Mouse (Mus musculus) heart, embryonic 13.5 days (tissue): ENCODE data around the gene Olfr1420. TPM values are rescaled to one million over a fixed set of nuclear protein-coding genes. Genes with fewer than 3 reads are reported as not detected.
A peak's percentile ranks its signal among the peaks of the same experiment; 100 is the strongest.
"Not testable (repeated sequence)": the region's sequence is repeated elsewhere in the genome, so short reads cannot be mapped to it uniquely, and the experiment has no call there.

ENCODE experiments used
- ATAC-seq: fragments of 200-750 bp; cut with Nextera tagmentation; 2 replicates; pipeline ENCODE4 v1.8.0; 2017; ENCODE audit warnings: moderate TSS enrichment; ENCODE audit not compliant: insufficient number of reproducible peaks, low FRiP score, low TSS enrichment; ENCODE audit errors: extremely low read depth
- H3K27ac ChIP-seq: fragments of 300-500 bp; sonication (generic); replicated peaks from 2 replicates; pipeline ENCODE4 v1.5.1; 2015; ENCODE audit warnings: moderate library complexity, mild to moderate bottlenecking, inconsistent platforms
- H3K27me3 ChIP-seq: fragments of 300-500 bp; sonication (generic); replicated peaks from 2 replicates; pipeline ENCODE4 v1.6.1; 2015; ENCODE audit warnings: mild to moderate bottlenecking, inconsistent platforms
- H3K36me3 ChIP-seq: fragments of 300-500 bp; sonication (generic); 2 replicates; pipeline ENCODE4 v1.6.1; 2015; ENCODE audit warnings: mild to moderate bottlenecking, inconsistent platforms
- H3K4me1 ChIP-seq: fragments of 300-500 bp; sonication (generic); 2 replicates; pipeline ENCODE4 v1.6.1; 2015; ENCODE audit warnings: inconsistent platforms
- H3K4me2 ChIP-seq: fragments of 300-500 bp; sonication (generic); 2 replicates; pipeline ENCODE4 v1.6.1; 2015; ENCODE audit warnings: inconsistent platforms, mild to moderate bottlenecking, moderate library complexity
- H3K4me3 ChIP-seq: fragments of 300-500 bp; sonication (generic); 2 replicates; pipeline ENCODE4 v1.5.1; 2015; ENCODE audit warnings: moderate library complexity, mild to moderate bottlenecking, inconsistent platforms
- H3K9ac ChIP-seq: fragments of 300-500 bp; sonication (generic); 2 replicates; pipeline ENCODE4 v1.6.1; 2015; ENCODE audit warnings: inconsistent platforms, mild to moderate bottlenecking, moderate library complexity
- H3K9me3 ChIP-seq: fragments of 300-500 bp; sonication (generic); 2 replicates; pipeline ENCODE4 v1.6.1; 2016; ENCODE audit warnings: inconsistent platforms
- WGBS: fragments of 180-500 bp; shearing (Covaris S2); methylation state at CpG from one replicate; pipeline ENCODE4 v1.1.7; 2015; ENCODE audit warnings: mixed read lengths; 5-methylcytosine and 5-hydroxymethylcytosine counted together
- microRNA-seq: library from miRNA; unstranded; fragments of <30 nt; microRNA quantifications from one replicate; pipeline ENCODE4, GENCODE M21; 2016
- polyA plus RNA-seq: library from polyadenylated mRNA; unstranded; fragments of >200 nt; fragmentation: Nextera tagmentation; extraction: Ambion mirVana; gene quantifications from 2 replicates; pipeline ENCODE4 v1.2.1, GENCODE M21; 2015

Olfr1420 gene
- polyA plus RNA-seq, 1 experiment from 2014 or later: not detected

DNA sequence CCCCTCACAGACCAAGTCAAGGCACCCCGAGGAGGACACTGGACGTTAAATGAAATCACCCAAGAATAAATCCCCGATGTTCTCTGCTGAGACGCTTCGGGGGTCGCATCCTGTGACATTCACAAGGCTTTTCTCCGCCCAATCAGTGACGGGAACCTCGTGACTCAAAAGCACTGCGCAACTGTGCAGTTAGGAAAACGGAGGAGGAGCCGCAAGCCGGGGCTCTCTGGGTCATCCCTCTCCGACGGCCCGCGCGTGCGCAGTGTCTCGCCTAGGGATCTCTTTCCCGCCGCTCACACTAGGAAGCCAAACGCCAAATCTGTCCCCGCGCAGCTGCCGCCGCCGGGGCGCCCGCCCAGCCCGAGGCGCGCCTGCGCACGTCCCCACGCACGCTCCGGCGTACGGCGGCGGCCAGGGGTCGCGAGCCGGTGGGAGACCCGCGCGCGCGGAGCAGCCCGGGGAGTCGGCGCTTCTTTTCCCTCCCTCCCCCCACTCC lies 25.7 kb downstream of the Olfr1420 start, which contains the start of gene Patl1:
Patl1 (plus strand) TSS at position 363 of the 496 bp plus-strand sequence.
- H3K4me2 ChIP-seq: peak within 1 kb of the TSS; percentile 82
- H3K9me3 ChIP-seq: no peaks in the 10 kb centered on the region
- peaks cover 41% of the 10 kb centered on the region for H3K4me1 ChIP-seq
- peak within 1 kb of the TSS; percentile 92 for H3K4me3 ChIP-seq
- peak; percentile 95 for ATAC-seq
- no peaks in the 10 kb centered on the region for H3K27me3 ChIP-seq
- peaks cover 15% of the 10 kb centered on the region for H3K36me3 ChIP-seq
- peak within 1 kb of the TSS; percentile 94 for H3K27ac ChIP-seq
- H3K9ac ChIP-seq: peak within 1 kb of the TSS; percentile 96
- WGBS: under 1% methylated on average over 53 of the region's 53 CpGs

DNA sequence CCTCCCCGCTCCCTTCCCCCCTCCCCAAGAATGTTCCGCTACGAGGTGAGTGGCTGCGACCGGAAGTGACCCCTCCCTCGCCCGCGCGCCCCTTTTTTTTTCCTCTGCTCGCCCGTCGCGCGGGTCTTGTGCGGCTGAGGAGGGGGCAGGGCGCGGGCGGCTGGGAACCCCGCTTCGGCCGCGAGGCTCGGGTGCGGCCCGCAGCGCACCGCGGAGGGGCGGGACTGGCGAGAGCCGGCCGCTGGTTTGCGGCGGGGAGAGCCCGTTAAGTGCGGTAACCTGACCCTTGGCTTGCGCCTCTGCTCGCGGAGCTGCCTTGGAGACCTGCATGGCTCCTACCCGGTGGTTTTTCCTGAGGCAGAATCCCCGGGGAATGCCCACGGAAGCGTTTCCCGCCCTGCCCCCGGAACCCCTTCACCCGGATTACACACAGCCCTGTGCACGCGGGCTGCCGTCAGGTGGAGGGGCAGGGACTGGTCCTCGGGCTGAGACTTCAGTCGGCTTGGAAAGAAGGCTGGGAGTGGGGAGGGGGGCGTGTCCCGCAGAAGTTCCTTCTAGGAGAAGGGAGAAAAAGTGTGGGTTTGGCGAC lies 26.3 kb downstream of the Olfr1420 start:
- H3K27ac ChIP-seq: peak overlapping the region; percentile 94
- H3K4me1 ChIP-seq: peaks cover 41% of the 10 kb centered on the region
- peak overlapping the region; percentile 92 for H3K4me3 ChIP-seq
- peak overlapping the region; percentile 96 for H3K9ac ChIP-seq
- no peaks in the 10 kb centered on the region for H3K27me3 ChIP-seq
- H3K36me3 ChIP-seq: peaks cover 19% of the 10 kb centered on the region
- 0% methylated on average over 45 of the region's 54 CpGs for WGBS
- ATAC-seq: peak; percentile 60
- peak overlapping the region; percentile 82 for H3K4me2 ChIP-seq
- H3K9me3 ChIP-seq: no peaks in the 10 kb centered on the region

DNA sequence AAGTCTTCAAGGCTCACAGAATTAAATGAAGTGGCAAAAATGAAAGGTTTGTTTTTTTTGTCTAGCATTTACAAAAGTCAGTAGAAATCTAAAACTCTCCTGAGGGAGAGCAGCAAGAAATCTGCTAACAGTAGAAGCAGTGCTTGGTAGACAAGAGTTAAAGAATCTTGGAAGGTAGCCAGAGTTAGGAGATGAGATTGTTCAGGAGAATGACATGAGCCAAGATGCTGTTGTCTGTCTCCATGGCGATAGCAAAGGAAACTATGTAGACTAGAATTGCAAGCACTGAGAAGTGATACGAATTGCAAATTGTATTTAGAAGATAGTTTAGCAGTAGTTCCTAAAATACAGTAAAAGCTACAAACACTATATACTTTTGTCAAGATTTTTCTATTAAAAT lies 29.4 kb downstream of the Olfr1420 start:
- Histone ChIP-seq H3K9ac (no peak overlapping the region), H3K4me3 (no peak overlapping the region), H3K36me3 (peaks cover 38% of the 10 kb centered on the region), H3K4me1 (peaks cover 40% of the 10 kb centered on the region), H3K27ac (no peak overlapping the region), H3K4me2 (peak overlapping the region; percentile 30; the same call in 1 of the 2 replicates), H3K9me3 (no peaks in the 10 kb centered on the region), H3K27me3 (no peaks in the 10 kb centered on the region)
- WGBS: 14% methylated on average over 2 of the region's 2 CpGs
- no peak for ATAC-seq

DNA sequence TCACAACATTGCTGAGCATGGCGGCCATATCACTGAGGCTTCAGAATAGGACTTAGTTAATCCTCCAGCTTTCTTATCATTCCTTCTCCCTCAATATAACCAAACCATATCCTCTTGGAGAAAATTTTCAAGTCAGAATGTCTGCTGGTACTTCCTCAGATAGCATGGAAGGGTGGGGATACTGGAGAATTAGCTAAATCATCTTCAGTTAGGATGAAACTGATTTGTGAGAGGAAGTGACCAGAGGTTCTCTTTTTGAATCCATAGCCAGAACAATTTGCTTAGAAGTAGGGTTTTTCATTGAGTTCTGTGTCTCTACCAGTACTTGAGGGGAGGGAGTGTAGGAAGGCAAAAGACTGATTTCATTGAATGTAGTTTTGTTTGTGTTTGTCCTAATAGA lies 35.7 kb downstream of the Olfr1420 start:
- Histone ChIP-seq H3K9me3 (no peaks in the 10 kb centered on the region), H3K27ac (no peak overlapping the region), H3K9ac (no peak overlapping the region), H3K4me3 (no peak overlapping the region), H3K27me3 (no peaks in the 10 kb centered on the region), H3K4me1 (no peaks in the 10 kb centered on the region), H3K36me3 (peaks cover 85% of the 10 kb centered on the region), H3K4me2 (no peak overlapping the region)
- WGBS: 94% methylated on average over 1 of the region's 1 CpGs
- ATAC-seq: no peak

DNA sequence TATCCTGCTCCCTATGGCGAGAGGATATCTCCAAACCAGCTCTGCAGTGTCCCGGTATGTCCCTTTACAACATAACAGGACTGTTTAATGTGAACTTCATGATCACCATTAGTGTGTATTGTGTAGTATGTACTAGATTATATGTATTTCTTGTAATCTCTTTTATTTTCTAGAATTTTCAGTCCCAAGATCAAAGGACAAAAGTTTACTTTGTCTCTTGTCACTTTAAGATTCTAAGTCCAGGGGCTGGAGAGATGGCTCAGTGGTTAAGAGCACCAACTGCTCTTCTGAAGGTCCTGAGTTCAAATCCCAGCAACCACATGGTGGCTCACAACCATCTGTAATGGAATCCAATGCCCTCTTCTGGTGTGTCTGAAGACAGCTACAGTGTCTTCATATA lies 36.1 kb downstream of the Olfr1420 start:
- 98% methylated on average over 2 of the region's 2 CpGs for WGBS
- H3K9ac ChIP-seq, H3K9me3 ChIP-seq, ATAC-seq, H3K4me2 ChIP-seq, H3K27ac ChIP-seq, H3K27me3 ChIP-seq, H3K4me1 ChIP-seq, H3K4me3 ChIP-seq: not testable (repeated sequence)
- peaks cover 85% of the 10 kb centered on the region for H3K36me3 ChIP-seq

DNA sequence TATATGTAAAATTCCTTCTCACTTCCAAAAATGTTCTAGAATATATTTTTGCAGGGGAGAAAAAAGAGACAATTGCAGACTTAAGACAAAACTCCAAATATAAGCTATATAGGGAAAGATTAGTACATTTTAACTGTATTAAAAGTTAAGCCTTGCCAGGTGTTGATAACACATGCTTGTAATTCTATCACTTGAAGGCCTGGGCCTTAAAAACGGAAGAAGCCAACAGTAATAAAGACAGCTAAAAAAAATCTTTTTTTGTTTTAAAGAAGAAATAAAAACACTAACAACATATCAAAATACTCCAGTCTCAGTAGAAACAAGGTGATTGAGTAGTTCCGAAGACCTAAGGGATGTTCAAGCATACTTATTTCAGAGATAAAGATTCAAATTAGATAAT lies 40.0 kb downstream of the Olfr1420 start:
- no peak for ATAC-seq
- Histone ChIP-seq H3K4me3 (no peak overlapping the region), H3K9ac (no peak overlapping the region), H3K4me1 (no peaks in the 10 kb centered on the region), H3K36me3 (peaks cover 98% of the 10 kb centered on the region), H3K27ac (no peak overlapping the region), H3K27me3 (no peaks in the 10 kb centered on the region), H3K9me3 (no peaks in the 10 kb centered on the region), H3K4me2 (no peak overlapping the region)
- 86% methylated on average over 2 of the region's 2 CpGs for WGBS

DNA sequence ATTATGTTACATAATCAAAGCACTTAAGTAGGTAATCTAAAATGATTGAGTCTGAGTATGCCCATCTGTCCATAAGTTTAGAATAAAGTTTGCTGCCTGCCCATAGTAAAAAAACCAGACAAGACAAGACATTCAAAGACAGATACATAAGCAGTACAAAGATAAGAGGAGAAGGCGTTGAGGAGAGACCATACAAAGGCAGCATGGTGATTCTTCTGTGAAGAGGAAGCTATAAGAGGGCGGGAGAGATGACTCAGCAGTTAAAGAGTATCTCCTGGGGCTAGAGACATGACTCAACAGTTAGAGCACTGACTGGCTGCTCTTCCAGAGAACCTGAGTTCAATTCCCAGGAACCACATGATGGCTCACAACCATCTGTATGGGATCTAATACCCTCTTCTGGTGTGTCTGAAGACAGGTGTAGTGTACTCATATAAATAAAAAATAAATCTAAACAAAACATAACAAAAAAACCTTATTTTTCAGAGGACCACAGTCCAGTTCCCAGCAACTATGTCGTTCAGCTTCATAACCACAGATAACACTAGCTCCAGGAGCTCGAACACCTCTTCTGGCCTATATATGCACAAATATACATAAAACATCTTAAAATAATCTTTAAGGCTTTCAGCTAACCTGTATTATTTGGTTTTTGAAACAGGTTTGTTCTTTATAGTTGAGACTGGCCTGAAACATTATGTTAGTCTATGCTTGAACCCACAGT lies 41.8 kb downstream of the Olfr1420 start:
- ATAC-seq: peak; percentile 83; the same call in 1 of the 2 replicates
- Histone ChIP-seq H3K4me3 (no peak overlapping the region), H3K36me3 (peaks cover 98% of the 10 kb centered on the region), H3K4me1 (no peaks in the 10 kb centered on the region), H3K9me3 (no peaks in the 10 kb centered on the region), H3K27ac (no peak overlapping the region), H3K27me3 (no peaks in the 10 kb centered on the region), H3K4me2 (no peak overlapping the region), H3K9ac (no peak overlapping the region)
- WGBS: 83% methylated on average over 4 of the region's 4 CpGs

DNA sequence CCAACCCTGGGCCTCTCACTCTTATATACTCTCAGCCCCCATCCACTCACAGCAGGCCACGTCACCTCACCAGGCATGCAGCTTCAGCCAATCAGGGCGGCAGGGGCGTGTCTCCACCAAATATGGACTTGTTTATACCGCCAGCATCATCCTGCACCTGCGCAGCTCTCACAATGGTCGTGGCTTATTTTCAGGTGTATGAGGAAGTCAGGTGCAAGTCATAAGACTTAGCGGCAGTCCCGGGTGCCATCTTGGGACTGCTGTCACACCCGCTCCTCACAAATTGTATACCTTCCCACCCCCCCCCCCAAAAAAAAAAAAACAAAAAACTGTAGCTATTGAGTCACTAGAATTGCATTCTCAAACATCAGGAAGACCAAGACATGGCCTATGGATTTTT lies 60.1 kb downstream of the Olfr1420 start:
- WGBS: 88% methylated on average over 9 of the region's 9 CpGs
- H3K27ac ChIP-seq, H3K4me2 ChIP-seq, H3K9ac ChIP-seq, H3K4me1 ChIP-seq, H3K9me3 ChIP-seq, H3K4me3 ChIP-seq, H3K27me3 ChIP-seq, ATAC-seq: not testable (repeated sequence)
- peaks cover 44% of the 10 kb centered on the region for H3K36me3 ChIP-seq

Small RNA genes within 50 kb of the gene (microRNA-seq; reads per million reads assigned to microRNA genes)
- 9.2 reads per million, percentile 26 among the genes with 10 or more reads in this experiment for gene Mir6994

Other genes starting within 250 kb of the Olfr1420 start
- 0.12 and 0.31 TPM in 2 replicates for gene Ms4a3, start 245.7 kb upstream of the Olfr1420 start, polyA plus RNA-seq
- gene Oosp2, start 226.0 kb upstream of the Olfr1420 start, polyA plus RNA-seq: not detected in 2 replicates
- not detected in 2 replicates for gene Oosp1, start 195.4 kb upstream of the Olfr1420 start, polyA plus RNA-seq
- gene Oosp3, start 189.5 kb upstream of the Olfr1420 start, polyA plus RNA-seq: not detected in 2 replicates
- gene Gif, start 139.0 kb upstream of the Olfr1420 start, polyA plus RNA-seq: not detected in 2 replicates
- gene Mrpl16, start 116.2 kb upstream of the Olfr1420 start, polyA plus RNA-seq: 63.4 and 69.6 TPM in 2 replicates
- gene Stx3, start 67.2 kb upstream of the Olfr1420 start, polyA plus RNA-seq: 4.6 and 5.2 TPM in 2 replicates
- not detected in 2 replicates for gene Olfr1417, start 47.3 kb upstream of the Olfr1420 start, polyA plus RNA-seq
- gene Olfr1418, start 25.5 kb upstream of the Olfr1420 start, polyA plus RNA-seq: not detected in 2 replicates
- gene Olfr1419, start 11.5 kb upstream of the Olfr1420 start, polyA plus RNA-seq: not detected in 2 replicates
- gene Patl1, start 25.8 kb downstream of the Olfr1420 start, polyA plus RNA-seq: 16.0 and 17.0 TPM in 2 replicates
- gene Osbp, start 79.4 kb downstream of the Olfr1420 start, polyA plus RNA-seq: 4.2 and 4.8 TPM in 2 replicates
- not detected in 2 replicates for gene Olfr1423, start 154.8 kb downstream of the Olfr1420 start, polyA plus RNA-seq
- not detected in 2 replicates for gene Olfr1424, start 176.1 kb downstream of the Olfr1420 start, polyA plus RNA-seq
- gene Olfr1425, start 191.2 kb downstream of the Olfr1420 start, polyA plus RNA-seq: not detected in 2 replicates
- not detected in 2 replicates for gene Olfr1426, start 205.4 kb downstream of the Olfr1420 start, polyA plus RNA-seq
- gene Olfr1427, start 216.8 kb downstream of the Olfr1420 start, polyA plus RNA-seq: not detected in 2 replicates
- not detected in 2 replicates for gene Olfr1428, start 229.3 kb downstream of the Olfr1420 start, polyA plus RNA-seq
- not detected in 2 replicates for gene Olfr76, start 236.6 kb downstream of the Olfr1420 start, polyA plus RNA-seq